Mouse (Mus musculus): ENCODE data around the gene Taar7b.

DNA sequence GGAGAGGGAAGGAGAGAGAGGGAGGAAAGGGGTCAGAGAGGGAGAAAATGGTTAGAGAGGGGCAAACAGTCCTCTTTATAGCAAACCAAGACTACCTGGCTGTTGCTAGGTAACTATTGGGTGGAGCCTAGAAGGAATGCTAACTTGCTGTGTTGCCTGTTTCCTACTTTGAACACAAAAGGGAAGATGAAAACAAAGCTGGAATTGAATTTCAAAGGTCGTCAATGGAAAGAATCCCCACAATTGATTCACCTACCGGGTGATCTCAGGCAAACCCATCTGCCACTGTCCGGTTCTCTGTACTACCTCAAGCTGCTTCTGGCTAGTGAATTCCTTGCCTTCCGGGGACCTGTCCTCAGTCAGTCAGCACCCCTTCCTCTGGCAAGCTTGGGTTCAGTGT lies 21.8 kb upstream of the Taar7b start:
- TF ChIP-seq CTCF (IDR thresholded peaks at IDR 0.05; ENCODE audit: extremely low read depth, insufficient read depth, low read length) (no peak), POLR2A (IDR thresholded peaks at IDR 0.05; ENCODE audit: extremely low read depth, insufficient read depth, low read length) (no peak)

Data from cortical plate, adult 2 months (tissue).